Mouse (Mus musculus): Measurements from ENCODE around the gene Osbpl10. TPM values are rescaled to one million over a fixed set of nuclear protein-coding genes. Genes with fewer than 3 reads are reported as not detected.
"Not testable (repeated sequence)": the region's sequence is repeated elsewhere in the genome, so short reads cannot be mapped to it uniquely, and the experiment has no call there.

Osbpl10 gene
- polyA plus RNA-seq, 1 experiment from 2014 or later = 0.99 TPM

DNA sequence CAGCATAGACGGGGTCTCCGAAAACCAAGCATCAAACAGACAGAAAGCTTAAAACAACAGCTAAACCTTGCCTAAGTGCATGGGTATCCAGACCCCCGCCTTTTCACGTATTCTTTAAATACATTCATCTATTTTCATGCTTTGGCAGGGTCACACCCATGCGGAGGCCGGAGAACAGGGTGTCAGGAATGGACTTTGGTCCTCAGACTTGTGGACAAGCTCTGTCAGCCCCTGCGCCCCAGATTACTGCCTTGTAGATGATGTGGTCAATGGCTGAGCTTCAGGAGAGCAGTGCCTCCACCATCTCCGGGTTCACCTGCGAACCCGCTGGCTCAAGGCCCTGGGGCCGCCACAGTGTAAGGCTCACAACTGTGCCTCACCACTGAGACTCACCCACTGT lies 23.0 kb upstream of the Osbpl10 start:
- WGBS = 91% methylated on average over 11 of the region's 11 CpGs
- 0 out of 2 replicates have a peak, but pooled peaks cover 2% of the 10 kb centered on the region for H3K4me1 ChIP-seq

DNA sequence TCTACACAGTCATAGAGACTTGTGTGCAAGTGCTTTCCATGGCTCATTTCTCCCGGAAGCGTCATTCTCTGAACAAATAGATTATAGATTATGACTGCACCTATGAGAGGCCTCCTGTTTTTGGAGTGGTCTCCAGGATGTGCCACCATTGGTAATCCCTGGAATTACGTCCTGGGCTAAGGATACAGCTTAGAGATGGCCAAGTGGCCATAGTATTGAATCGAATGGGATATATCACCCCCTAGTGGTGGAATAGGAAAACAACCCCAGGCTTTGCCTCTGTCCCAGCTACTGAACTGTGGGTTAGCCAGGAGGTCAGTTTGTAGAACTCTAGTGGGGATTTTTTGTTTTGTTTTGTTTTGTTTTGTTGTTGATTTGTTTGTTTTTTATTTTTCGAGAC lies 21.4 kb upstream of the Osbpl10 start:
- 43% methylated on average over 5 of the region's 5 CpGs for WGBS
- Histone ChIP-seq H3K27me3 (ENCODE audit: poor library complexity, severe bottlenecking) (no peaks in the 10 kb centered on the region), H3K36me3 (replicated peaks) (no peaks in the 10 kb centered on the region), H3K9me3 (peaks cover under 1% of the 10 kb centered on the region; the same call in 1 of the 2 replicates), H3K4me3 (no peak overlapping the region), H3K4me1 (no peaks in the 10 kb centered on the region), H3K27ac (no peak overlapping the region)
- DNase-seq (ENCODE audit: extremely low spot score, low spot score) = no peak

More for the DNA sequence above, 23.0 kb upstream of the Osbpl10 start:
- Histone ChIP-seq H3K9me3 (no peaks in the 10 kb centered on the region), H3K27me3 (ENCODE audit: poor library complexity, severe bottlenecking) (no peaks in the 10 kb centered on the region), H3K4me3 (no peak overlapping the region), H3K27ac (no peak overlapping the region), H3K36me3 (replicated peaks) (no peaks in the 10 kb centered on the region)
- DNase-seq (ENCODE audit: extremely low spot score, low spot score) = no peak

DNA sequence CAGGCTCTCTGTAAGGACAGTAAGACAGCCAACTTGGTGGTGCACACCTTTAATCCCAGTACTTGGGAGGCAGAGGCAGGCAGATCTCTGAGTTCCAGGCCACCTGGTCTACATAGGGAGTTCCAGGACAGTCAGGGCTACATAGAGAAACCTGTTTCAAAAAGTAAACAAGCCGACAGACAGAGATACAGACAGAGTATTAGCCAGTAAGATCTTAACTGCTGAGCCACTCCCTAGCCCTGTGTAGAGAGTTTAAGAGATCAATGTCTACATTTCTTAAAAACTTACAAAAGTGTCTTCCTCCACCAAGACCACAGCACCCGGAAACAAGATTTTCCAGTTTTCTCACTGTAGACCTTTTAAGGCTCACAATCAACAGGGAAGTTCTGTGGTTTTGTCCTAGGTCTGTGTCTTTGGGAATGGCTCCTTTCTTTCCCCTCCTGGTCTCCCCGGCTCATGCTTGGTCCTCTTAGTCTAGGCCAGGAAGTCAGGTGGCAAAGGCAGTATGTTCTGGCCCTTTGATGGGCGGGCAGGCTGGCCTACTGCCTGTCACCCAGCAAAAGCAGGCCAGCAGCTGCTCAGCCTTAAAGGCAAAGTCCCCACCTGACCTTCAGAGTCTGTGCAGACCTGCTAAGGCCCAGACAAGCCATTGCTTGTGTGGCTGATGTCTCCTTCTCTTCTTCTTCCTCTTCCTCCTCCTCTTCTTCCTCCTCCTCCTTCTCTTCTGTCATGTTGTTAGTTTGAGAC lies 18.2 kb upstream of the Osbpl10 start:
- no peaks in the 10 kb centered on the region for H3K4me1 ChIP-seq
- H3K27me3 ChIP-seq (ENCODE audit: poor library complexity, severe bottlenecking) = no peaks in the 10 kb centered on the region
- H3K27ac ChIP-seq = no peak overlapping the region
- no peaks in the 10 kb centered on the region for H3K36me3 ChIP-seq (replicated peaks)
- 88% methylated on average over 4 of the region's 4 CpGs for WGBS
- H3K9me3 ChIP-seq = peaks cover 5% of the 10 kb centered on the region; the same call in 1 of the 2 replicates
- H3K4me3 ChIP-seq = no peak overlapping the region
- no peak for DNase-seq (ENCODE audit: extremely low spot score, low spot score)

DNA sequence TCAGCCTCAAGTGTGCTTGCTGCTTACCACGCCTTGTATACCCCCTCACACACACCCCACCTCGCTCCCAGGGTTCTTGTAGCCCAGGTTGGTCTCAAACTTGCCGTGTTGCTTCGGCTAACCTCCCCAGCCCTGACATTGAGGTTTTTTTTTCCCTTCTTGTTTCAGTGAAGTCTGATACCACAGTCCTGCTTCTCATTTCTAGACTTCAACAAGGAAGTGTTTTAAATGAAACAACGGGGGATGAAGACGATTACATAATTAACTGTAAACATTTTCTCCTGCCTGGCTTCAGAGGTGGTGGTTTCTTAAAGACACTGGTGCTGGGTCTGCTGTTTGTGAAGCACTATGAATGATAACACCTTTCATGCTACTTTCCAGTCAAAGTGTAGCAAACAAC lies 17.5 kb upstream of the Osbpl10 start:
- 92% methylated on average over 6 of the region's 6 CpGs for WGBS
- H3K4me3 ChIP-seq = no peak overlapping the region
- H3K9me3 ChIP-seq = peaks cover 7% of the 10 kb centered on the region; the same call in 1 of the 2 replicates
- H3K4me1 ChIP-seq = no peaks in the 10 kb centered on the region
- no peak for DNase-seq (ENCODE audit: extremely low spot score, low spot score)
- no peaks in the 10 kb centered on the region for H3K36me3 ChIP-seq (replicated peaks)
- no peaks in the 10 kb centered on the region for H3K27me3 ChIP-seq (ENCODE audit: poor library complexity, severe bottlenecking)
- no peak overlapping the region for H3K27ac ChIP-seq

DNA sequence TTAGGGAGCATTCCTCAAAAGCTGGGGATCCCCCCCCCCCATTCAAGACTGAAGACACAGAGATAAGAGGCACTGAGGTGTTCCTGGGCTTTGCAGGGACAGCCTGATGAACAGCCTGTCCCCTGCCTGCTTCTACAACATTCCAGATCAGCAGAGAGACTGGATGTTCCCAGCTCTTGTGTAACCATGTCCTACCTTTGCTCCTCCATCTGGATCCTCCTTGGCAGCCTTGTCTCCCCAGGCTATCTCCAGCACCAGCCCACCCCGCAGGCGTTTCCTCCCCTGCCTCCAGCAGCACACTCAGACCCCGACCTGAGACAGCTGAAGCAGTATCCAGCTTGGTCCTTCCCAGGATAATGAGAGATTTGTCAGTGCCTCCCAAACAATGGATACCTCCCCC lies 14.3 kb upstream of the Osbpl10 start:
- WGBS = 74% methylated on average over 3 of the region's 3 CpGs
- H3K27me3 ChIP-seq (ENCODE audit: poor library complexity, severe bottlenecking) = no peaks in the 10 kb centered on the region

DNA sequence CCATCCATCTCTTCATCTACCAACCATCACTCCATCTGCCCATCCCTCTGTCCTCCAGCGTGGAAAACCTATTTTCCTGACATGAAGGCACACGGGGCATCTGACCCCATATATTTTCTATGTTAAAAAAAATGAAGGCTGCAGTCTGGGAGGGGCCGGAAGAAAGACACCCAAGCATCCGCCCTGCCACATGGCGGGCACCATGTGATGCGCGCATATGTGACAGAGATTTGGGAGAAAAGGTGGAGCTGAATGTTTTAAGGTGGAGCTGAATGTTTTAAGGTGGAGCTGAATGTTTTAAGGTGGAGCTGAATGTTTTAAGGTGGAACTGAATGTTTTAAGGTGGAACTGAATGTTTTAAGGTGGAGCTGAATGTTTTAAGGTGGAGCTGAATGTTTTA lies 12.1 kb upstream of the Osbpl10 start:
- H3K36me3 ChIP-seq (replicated peaks); H3K27ac ChIP-seq; H3K4me1 ChIP-seq; H3K9me3 ChIP-seq; H3K27me3 ChIP-seq (ENCODE audit: poor library complexity, severe bottlenecking); H3K4me3 ChIP-seq; DNase-seq (ENCODE audit: extremely low spot score, low spot score): not testable (repeated sequence)
- WGBS = 86% methylated on average over 7 of the region's 7 CpGs

More for the DNA sequence above, 14.3 kb upstream of the Osbpl10 start:
- no peaks in the 10 kb centered on the region for H3K36me3 ChIP-seq (replicated peaks)
- peaks cover 7% of the 10 kb centered on the region; the same call in 1 of the 2 replicates for H3K9me3 ChIP-seq
- DNase-seq (ENCODE audit: extremely low spot score, low spot score) = no peak
- no peak overlapping the region for H3K27ac ChIP-seq
- no peaks in the 10 kb centered on the region for H3K4me1 ChIP-seq
- no peak overlapping the region for H3K4me3 ChIP-seq

DNA sequence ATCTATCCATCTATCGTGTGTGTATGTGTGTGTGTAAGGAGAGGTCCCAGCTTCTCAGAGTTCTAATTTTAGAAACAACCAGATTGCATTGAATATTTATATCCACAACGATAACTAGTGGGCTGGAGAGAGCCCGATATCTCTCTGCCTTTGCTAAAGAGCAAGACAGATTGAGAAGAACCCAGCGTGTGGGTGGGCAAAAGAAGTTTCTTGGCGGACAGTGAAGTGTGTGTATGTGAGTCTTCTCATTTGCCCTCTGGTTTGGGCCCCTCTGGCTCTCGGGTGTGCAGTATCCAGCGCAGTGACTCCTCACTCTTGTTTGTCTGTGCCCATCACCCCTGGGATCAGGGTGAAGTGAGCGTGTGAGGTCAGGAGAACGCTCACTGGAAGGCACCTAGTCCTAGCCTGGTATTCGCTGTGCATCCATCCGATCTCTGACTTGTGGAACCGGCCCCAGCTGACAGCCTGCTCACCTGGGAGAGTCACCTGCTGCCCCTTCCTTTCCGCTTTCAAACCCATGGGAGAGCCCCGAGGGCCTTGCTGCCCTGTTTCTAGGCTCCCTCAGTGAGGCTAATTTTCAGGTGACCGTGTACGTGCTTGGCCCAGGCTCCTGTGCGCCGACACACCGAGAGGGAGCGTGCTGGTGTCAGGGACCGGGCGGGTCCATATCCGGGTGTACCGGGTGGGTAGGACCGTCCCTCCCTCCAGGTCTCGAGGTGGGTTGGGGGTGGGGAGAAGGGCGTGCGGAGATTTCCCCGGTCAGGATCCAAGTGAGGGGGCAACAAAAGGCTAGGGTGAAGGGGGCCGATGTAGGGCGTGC lies 698 bp upstream of the Osbpl10 start:
- DNase-seq (ENCODE audit: extremely low spot score, low spot score) = no peak
- H3K27ac ChIP-seq = peak overlapping the region; percentile 89
- H3K27me3 ChIP-seq (ENCODE audit: poor library complexity, severe bottlenecking) = peaks cover 55% of the 10 kb centered on the region
- WGBS = 9% methylated on average over 31 of the region's 31 CpGs
- H3K9me3 ChIP-seq = no peaks in the 10 kb centered on the region
- H3K4me3 ChIP-seq = peak overlapping the region; percentile 83
- H3K36me3 ChIP-seq (replicated peaks) = no peaks in the 10 kb centered on the region
- H3K4me1 ChIP-seq = peaks cover 18% of the 10 kb centered on the region

DNA sequence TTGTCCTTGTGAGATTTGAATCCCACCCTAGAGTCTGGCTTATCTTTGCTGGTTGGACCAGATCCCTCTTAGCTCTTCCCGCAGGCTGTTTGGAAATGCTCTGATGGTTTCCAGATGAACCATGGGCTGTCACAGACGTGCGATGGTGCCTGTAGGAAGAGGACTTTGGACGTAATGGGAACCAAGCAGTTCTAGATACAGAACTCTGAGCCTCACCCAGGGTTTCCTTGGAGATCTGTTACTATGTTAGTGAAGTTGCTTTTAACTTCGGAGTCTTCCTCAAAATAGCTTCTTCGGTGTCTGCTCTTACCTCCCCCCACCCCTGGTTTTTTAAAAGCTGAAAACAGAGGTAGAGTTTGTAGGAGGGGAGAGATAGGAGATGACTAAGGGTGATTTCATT lies 1.6 kb downstream of the Osbpl10 start:
- WGBS = 77% methylated on average over 6 of the region's 6 CpGs
- Histone ChIP-seq H3K9me3 (no peaks in the 10 kb centered on the region), H3K4me3 (no peak overlapping the region), H3K27ac (no peak overlapping the region), H3K4me1 (peaks cover 18% of the 10 kb centered on the region), H3K36me3 (replicated peaks) (no peaks in the 10 kb centered on the region), H3K27me3 (ENCODE audit: poor library complexity, severe bottlenecking) (peaks cover 55% of the 10 kb centered on the region)
- no peak for DNase-seq (ENCODE audit: extremely low spot score, low spot score)

DNA sequence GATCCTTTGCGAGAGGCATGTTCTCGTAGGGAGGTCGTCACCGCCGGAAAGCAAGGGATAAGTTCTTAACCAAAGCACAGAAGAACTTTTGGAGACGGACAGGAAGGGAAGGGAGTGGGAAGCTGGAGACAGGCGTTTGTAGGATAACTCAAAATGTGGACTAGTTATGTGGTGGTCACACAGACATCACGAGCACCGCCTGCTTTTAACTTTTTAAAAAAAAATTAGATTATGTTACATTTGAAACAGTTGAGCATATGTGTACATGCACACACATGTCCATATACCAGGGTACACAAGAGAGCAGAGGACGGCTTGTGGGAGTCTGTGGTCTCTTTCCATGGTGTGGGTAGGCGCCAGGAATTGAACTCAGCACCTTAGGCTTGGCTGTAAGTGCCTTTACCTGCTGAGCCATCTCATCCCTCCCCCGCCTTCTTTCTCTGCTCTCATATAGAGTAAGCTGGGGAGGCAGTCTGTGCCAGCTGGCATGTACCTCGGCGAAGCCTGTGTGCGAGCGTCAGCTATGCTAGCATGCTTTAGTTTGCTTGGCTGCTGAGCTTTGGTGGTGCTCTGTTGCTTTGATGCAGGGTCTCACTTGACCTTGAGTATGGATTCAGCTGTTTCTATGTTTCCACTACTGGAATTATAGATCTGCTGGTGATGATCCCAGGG lies 4.5 kb downstream of the Osbpl10 start, which contains the start of gene Rps27rt:
TSS of gene Rps27rt (minus strand) at position 51 of the 672 bp plus-strand sequence.
- Histone ChIP-seq H3K4me3 (no peak within 1 kb of the TSS), H3K9me3 (no peaks in the 10 kb centered on the region), H3K27ac (no peak within 1 kb of the TSS), H3K27me3 (ENCODE audit: poor library complexity, severe bottlenecking) (peaks cover 32% of the 10 kb centered on the region), H3K4me1 (peaks cover 18% of the 10 kb centered on the region), H3K36me3 (replicated peaks) (no peaks in the 10 kb centered on the region)
- 93% methylated on average over 16 of the region's 16 CpGs for WGBS
- no peak for DNase-seq (ENCODE audit: extremely low spot score, low spot score)

DNA sequence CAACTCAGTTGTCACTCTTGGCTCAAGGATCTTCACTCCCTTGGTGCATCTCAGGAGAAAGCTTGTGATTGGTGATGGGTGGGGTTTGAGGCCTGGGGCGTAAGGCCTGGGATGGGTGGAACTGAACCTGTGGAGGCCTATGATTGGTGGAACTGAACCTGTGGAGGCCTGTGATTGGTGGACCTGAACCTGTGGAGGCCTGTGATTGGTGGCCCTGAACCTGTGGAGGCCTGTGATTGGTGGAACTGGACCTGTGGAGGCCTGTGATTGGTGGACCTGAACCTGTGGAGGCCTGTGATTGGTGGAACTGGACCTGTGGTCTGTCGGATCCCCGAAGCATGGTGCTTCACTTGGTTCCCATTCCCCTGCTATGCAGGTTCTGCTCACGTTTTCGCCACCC lies 7.4 kb downstream of the Osbpl10 start:
- Histone ChIP-seq H3K27me3 (ENCODE audit: poor library complexity, severe bottlenecking) (peaks cover 3% of the 10 kb centered on the region), H3K9me3 (no peaks in the 10 kb centered on the region), H3K36me3 (replicated peaks) (no peaks in the 10 kb centered on the region), H3K4me1 (peaks cover 4% of the 10 kb centered on the region; the same call in 1 of the 2 replicates), H3K4me3 (no peak overlapping the region), H3K27ac (no peak overlapping the region)
- WGBS = 87% methylated on average over 5 of the region's 5 CpGs
- DNase-seq (ENCODE audit: extremely low spot score, low spot score) = no peak

DNA sequence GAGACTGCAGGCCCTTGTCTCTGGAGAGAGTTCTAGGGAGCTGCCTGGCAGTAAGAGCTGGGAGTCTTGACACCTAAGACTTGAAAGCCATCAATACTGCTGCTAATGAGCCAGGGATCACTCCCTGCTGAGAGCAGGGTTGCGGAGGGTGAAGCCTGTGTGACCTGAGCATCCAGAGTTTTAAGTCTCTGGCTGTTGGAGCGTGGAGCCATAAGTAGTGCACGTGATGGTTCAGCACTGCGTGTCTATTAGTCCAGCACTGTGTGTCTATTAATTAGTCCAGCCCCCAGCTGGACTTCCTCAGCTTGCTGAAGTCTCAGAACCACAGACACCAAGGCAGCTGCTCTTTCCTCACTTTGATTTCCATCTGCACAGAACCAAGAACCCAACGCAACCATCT lies 8.0 kb downstream of the Osbpl10 start:
- Histone ChIP-seq H3K4me3 (no peak overlapping the region), H3K9me3 (no peaks in the 10 kb centered on the region), H3K4me1 (peaks cover 4% of the 10 kb centered on the region; the same call in 1 of the 2 replicates), H3K36me3 (replicated peaks) (no peaks in the 10 kb centered on the region), H3K27me3 (ENCODE audit: poor library complexity, severe bottlenecking) (no peaks in the 10 kb centered on the region), H3K27ac (no peak overlapping the region)
- WGBS = 81% methylated on average over 5 of the region's 5 CpGs
- no peak for DNase-seq (ENCODE audit: extremely low spot score, low spot score)

DNA sequence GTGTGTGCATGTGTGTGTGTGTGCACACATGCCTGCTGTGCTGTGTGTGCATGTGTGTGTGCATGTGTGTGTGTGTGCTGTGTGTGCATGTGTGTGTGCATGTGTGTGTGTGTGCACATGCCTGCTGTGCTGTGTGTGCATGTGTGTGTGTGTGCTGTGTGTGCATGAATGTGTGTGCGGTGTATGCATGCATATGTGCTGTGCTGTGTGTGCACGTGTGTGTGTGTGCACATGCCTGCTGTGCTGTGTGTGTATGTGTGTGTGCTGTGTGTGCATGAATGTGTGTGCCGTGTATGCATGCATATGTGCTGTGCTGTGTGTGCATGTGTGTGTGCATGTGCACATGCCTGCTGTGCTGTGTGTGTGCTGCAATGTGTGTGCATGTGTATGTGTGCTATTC lies 9.7 kb downstream of the Osbpl10 start:
- 95% methylated on average over 3 of the region's 3 CpGs for WGBS
- H3K36me3 ChIP-seq (replicated peaks) = no peaks in the 10 kb centered on the region
- no peak for DNase-seq (ENCODE audit: extremely low spot score, low spot score)
- no peak overlapping the region for H3K27ac ChIP-seq
- H3K4me1 ChIP-seq = peaks cover 4% of the 10 kb centered on the region; the same call in 1 of the 2 replicates
- no peaks in the 10 kb centered on the region for H3K27me3 ChIP-seq (ENCODE audit: poor library complexity, severe bottlenecking)
- no peak overlapping the region for H3K4me3 ChIP-seq
- H3K9me3 ChIP-seq = no peaks in the 10 kb centered on the region; the same call in 1 of the 2 replicates

Data from forebrain, embryonic 10.5 days (tissue).